Mouse (Mus musculus) cerebellum, adult 2 months (tissue): Measurements from ENCODE around the gene Igfbp2.

ENCODE experiments used
- CTCF ChIP-seq: fragments of 200-500 bp; IDR thresholded peaks from 2 replicates; pipeline ENCODE4 v1.5.1; 2011; ENCODE audit warnings: low read depth, mild to moderate bottlenecking, control low read depth, low read length, moderate library complexity, borderline replicate concordance; ENCODE audit not compliant: insufficient read depth
- POLR2A ChIP-seq: fragments of 200-500 bp; IDR thresholded peaks from 2 replicates; pipeline ENCODE4 v1.6.1; 2011; ENCODE audit warnings: low read length, control low read depth, borderline replicate concordance; ENCODE audit not compliant: insufficient read depth

DNA sequence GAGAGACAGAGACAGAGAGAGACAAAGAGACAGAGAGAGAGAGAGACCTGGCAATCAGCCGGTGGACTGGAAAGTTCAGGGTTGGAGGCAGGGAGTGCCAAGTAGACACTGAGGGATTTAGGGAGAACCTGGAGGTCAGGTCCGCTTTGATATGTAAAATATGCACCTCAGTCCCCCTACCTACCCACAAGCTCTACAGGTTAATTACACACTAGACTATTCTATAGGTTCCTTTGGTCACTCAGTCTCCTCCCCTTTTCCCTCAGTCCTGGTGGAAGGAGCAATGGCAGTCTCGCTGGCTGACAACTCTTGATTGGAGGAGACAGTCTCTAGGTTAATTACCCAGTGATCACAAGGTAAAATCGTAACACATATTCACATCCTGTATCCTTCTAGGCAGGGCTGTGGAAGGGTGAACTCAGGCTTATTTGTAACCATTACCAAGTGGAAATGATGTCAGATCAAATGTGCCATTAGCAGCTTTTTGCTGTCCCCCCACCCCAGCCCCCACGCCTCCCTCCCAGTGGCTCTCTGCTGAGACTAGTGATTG, 11.1 kb upstream of the Igfbp2 start:
- TF ChIP-seq POLR2A (no peak), CTCF (no peak)
